Mouse (Mus musculus): ENCODE data around the gene Gpsm1. TPM values are rescaled to one million over a fixed set of nuclear protein-coding genes. Genes with fewer than 3 reads are reported as not detected.
"Not testable (repeated sequence)": the region's sequence is repeated elsewhere in the genome, so short reads cannot be mapped to it uniquely, and the experiment has no call there.

Gpsm1 gene
- total RNA-seq, 2 experiments from 2014 or later, result 14.5 to 14.7 TPM

DNA sequence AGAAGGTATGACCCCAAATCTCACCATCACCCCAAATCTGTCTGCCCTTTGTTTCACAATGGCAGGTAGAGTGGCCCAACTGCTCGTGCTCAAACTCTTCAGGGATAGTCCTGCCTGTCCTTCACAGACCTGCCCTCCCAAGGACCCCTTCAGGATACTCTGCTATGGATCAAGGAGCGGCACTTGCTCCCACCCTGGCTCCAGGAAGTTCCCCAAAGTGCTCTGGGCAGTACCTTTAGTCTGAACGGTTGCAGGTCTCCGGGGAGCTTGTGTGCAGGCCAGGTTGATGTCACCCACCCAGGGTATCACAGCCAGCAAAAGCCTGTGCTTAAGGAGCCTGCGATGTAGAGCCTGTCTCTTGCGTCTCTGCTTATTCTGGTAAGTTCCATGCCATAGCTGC is 52.6 kb downstream of the Gpsm1 start:
- DNase-seq, result no peak

DNA sequence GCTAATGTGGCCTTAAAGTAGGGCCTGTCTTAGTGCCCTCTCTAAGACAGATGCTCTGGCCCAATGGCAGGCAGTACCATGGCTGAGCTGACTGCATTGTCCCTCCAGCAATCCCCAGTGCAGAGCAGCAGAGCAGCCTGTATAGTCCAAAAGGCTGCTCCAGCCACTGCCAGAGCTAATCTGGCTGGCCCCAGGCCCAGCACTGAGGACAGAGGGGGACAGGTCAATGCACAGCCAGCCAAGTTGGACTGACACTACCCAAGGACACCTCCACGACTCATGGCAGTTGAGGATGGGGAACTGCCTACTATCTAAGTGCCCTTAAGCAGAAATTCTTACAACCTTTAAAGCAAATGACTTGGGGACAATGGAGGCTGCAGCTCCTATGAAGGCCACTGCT is 53.3 kb downstream of the Gpsm1 start:
- DNase-seq, result peak in 1 of 2 experiments; percentile 38

DNA sequence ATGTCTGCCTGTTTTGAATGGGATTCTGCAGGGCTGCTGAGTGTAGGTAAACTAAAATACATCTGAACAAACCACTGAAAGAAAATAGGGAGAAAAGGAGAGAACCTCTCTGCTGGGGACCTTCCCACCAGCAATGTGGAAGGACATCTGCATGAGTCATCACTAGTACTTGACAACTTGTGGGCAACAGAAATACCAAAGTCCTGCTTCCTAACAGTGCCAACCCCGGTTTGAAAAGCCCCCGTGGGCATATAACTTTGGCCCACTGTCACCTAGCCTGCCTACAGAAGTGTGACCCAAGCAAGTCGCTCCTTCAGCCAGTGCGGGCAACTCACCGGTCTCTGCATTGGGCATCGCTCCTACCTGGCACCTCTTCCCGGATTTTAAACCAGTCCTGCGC is 57.1 kb downstream of the Gpsm1 start:
- no peak for DNase-seq

DNA sequence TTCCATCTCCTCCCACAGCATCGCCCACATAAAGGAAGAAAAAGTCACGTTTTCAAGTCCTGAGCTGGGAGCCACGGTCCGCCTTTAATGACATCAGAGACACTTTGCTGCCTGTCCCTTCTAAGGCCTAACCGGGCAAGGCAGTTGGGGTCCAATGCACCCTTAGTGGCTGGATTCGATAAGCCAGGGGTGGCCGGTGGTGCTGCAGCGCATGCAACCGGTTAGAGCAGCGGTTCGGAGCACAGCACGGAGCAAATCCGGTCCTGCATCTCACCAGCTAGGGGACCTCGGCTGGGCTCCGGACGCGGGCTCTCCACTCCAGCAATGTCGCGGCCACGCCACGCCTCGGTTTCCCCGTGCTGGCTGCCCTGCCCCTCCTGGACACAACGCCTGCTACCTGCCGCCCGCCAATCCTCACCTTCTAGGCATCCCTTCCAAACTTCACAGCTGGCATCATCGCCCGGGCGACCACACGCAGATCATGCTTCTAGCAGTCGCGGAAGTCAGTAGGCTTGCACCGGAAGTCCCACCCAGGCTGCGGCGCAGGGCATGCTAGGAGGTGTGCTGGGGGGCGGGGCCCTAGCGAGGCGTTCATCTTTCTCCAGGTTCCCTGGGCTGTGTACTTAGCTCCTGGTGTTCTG is 64.9 kb downstream of the Gpsm1 start, which contains the start of gene Snapc4:
Gene Snapc4 (minus strand): TSS at position 523 of the 641 bp plus-strand sequence.
- DNase-seq, result peak; percentile 92 to 94

DNA sequence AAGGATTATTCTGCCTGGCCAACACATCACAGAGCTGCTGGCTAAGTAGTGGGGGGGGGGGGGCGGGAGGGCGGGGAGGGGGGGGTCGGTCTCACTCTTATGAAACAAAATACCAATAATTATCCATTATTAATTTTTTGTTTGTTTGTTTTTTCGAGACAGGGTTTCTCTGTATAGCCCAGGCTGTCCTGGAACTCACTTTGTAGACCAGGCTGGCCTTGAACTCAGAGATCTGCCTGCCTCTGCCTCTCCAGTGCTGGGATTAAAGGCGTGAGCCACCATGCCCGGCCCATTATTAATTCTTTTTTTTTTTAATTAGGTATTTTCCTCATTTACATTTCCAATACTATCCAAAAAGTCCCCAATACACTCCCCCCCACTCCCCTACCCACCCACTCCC is 65.6 kb downstream of the Gpsm1 start:
- not testable (repeated sequence) for DNase-seq

DNA sequence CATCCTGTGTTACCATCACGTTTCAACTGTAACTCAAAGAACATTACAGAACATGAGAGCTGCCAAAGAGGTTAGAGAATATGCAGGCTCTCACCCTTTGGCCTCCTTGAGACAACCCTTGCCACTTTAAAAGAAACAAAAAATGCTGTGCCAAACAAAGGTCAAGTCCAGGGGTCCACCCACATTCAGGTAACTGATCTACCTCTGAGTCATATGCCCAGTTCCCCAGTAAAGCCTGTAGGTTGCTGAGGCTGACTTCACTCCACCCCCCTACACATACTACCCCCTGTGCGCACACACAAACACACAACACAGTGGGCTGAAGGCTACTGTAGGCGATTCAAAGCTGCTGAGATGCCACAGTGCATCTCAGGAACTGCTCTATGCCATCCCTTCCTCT is 72.4 kb downstream of the Gpsm1 start:
- DNase-seq, result no peak

DNA sequence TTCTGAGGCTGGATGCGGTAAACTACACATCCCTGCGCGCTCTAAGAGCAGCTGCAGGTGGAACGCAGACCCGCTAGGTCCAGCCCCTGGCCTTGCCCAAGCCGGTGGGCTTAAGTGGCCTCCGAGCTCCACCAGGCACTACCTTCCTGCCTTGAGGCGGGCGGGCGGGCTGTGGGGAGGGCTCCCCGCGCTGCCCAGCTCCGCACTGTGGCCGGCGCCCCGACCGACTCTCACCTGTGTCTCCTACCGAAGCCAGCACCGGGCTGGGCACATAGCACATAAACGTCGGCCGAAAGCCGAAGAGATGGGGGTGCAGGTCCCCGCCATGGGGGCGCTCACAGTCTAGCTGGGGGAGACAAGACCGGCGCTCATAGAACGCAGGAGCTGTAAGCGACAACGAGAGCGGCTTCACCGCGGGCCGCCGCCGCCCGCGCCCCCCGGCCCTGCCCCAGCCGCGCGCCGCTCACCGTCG is 73.4 kb downstream of the Gpsm1 start:
- peak; percentile 24 to 53 for DNase-seq

DNA sequence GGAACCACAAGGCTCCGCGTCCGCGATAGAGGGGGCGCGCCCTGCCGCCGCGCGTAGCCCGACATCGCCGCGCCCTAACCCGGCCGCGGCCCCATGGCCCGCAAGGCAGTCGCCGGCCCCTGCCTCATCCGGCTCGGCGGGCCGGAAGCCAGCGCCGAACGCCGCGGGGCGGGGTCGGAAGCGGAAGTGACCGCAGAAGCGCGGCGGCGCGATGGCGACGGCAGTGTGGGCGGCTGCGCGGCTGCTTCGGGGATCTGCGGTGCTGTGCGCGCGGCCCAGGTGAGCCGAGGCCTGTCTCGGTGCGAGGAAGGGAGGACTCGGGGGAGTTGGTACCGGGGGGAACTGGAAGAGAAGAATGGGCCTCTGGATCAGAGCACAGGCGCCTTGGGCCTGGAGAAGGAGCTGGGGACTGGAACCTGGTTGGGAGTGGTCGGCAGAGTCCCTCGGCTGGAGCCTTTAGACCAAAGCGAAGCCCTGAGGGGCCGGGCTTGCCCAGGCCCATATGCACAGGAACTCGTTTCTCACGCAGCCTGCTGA is 73.9 kb downstream of the Gpsm1 start, which contains the start of the genes Entr1 and Pmpca:
Gene Entr1 (minus strand): TSS at position 163 of the 537 bp plus-strand sequence.
Gene Pmpca (plus strand): TSS at position 186 of the 537 bp plus-strand sequence.
- DNase-seq, result peak; percentile 90 to 93

DNA sequence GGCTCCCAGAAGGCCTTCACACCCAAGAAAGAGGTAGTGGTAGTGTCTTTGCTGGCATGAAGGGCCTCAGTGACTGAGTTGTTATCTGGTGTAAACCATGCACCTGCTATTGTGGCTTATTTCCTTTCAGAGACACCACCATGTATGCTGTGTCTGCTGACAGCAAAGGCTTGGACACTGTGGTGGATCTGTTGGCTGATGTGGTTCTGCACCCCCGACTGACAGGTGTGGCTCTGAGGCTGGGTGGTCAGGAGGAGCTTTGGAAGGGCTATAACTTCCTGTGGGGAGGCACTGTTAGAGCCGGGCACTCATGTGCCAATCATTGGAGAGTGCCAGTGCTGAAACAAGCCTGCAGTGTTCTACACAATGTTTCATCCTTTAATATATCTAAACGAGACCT is 75.6 kb downstream of the Gpsm1 start:
- no peak for DNase-seq

DNA sequence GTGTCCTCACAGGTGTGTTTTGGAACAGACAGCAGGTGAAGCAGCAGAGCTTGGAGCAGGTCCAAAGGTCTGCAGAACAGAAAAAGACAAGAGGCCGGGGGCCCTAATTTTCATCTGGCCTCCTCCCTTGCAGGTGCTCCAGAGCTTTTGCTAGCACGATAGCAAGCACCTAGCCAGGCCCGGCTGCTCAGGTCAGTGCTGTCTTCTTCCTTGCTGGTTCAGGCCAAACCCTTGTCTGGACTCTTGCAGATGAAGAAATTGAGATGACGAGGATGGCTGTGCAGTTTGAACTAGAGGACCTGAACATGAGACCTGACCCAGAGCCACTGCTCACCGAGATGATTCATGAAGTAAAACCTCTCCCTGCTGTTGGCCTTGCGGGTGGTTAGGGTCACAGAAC is 76.3 kb downstream of the Gpsm1 start:
- no peak for DNase-seq

Other genes starting within 250 kb of the Gpsm1 start
- gene Nacc2, start 192.3 kb upstream of the Gpsm1 start, total RNA-seq (2021), result 10 to 100 TPM; 33.3 to 40.1 TPM
- gene Lhx3, start 107.2 kb upstream of the Gpsm1 start, total RNA-seq (2021), result under 1 TPM in 1 of 2 experiments, not detected in 1; 0.69 TPM
- 10 to 100 TPM; 20.5 to 21.0 TPM for gene Qsox2, start 78.0 kb upstream of the Gpsm1 start, total RNA-seq (2021)
- under 1 TPM; 0.36 to 0.46 TPM for gene Ccdc187, start 21.0 kb upstream of the Gpsm1 start, total RNA-seq (2021)
- gene Dnlz, start 36.6 kb downstream of the Gpsm1 start, total RNA-seq (2021), result 10 to 100 TPM; 22.2 to 22.9 TPM
- gene Card9, start 45.4 kb downstream of the Gpsm1 start, total RNA-seq (2021), result 1 to 10 TPM; 1.3 to 1.9 TPM
- 10 to 100 TPM; 24.7 to 34.4 TPM for gene Snapc4, start 65.1 kb downstream of the Gpsm1 start, total RNA-seq (2021)
- gene Entr1, start 73.8 kb downstream of the Gpsm1 start, total RNA-seq (2021), result 100 to 1,000 TPM in 1 of 2 experiments, 10 to 100 TPM in 1; 97.9 to 102 TPM
- 100 to 1,000 TPM; 142 to 145 TPM for gene Pmpca, start 73.8 kb downstream of the Gpsm1 start, total RNA-seq (2021)
- 10 to 100 TPM; 13.2 to 19.8 TPM for gene Inpp5e, start 93.7 kb downstream of the Gpsm1 start, total RNA-seq (2021)
- 10 to 100 TPM; 63.2 to 63.3 TPM for gene Sec16a, start 129.7 kb downstream of the Gpsm1 start, total RNA-seq (2021)
- 10 to 100 TPM; 17.5 to 25.5 TPM for gene Notch1, start 201.1 kb downstream of the Gpsm1 start, total RNA-seq (2021)